Mouse (Mus musculus) heart, embryonic 11.5 days (tissue): ENCODE data around the gene A730049H05Rik. TPM values are rescaled to one million over a fixed set of nuclear protein-coding genes. Genes with fewer than 3 reads are reported as not detected.

Experiments
- ATAC-seq: fragments of 200-750 bp; cut with Nextera tagmentation; replicated peaks from 2 replicates; pipeline ENCODE4 v1.8.0; 2017; ENCODE audit warnings: moderate library complexity; ENCODE audit not compliant: insufficient number of reproducible peaks, low FRiP score, low TSS enrichment
- H3K27ac ChIP-seq: fragments of 300-500 bp; sonication (generic); 2 replicates; pipeline ENCODE4 v1.5.1; 2014; ENCODE audit warnings: mild to moderate bottlenecking, low read depth, low read length
- H3K27me3 ChIP-seq: fragments of 300-500 bp; sonication (generic); 2 replicates; pipeline ENCODE4 v1.6.1; 2014; ENCODE audit warnings: mild to moderate bottlenecking, low read length, mixed read lengths; ENCODE audit not compliant: control insufficient read depth, insufficient read depth
- H3K36me3 ChIP-seq: fragments of 300-500 bp; sonication (generic); 2 replicates; pipeline ENCODE4 v1.6.1; 2014; ENCODE audit warnings: mild to moderate bottlenecking, low read length, moderate library complexity, mixed read lengths; ENCODE audit not compliant: control insufficient read depth, insufficient read depth
- H3K4me1 ChIP-seq: fragments of 300-500 bp; sonication (generic); 2 replicates; pipeline ENCODE4 v1.6.1; 2014; ENCODE audit warnings: low read length; ENCODE audit not compliant: control insufficient read depth, insufficient read depth
- H3K4me2 ChIP-seq: fragments of 300-500 bp; sonication (generic); 2 replicates; pipeline ENCODE4 v1.6.1; 2014; ENCODE audit warnings: mild to moderate bottlenecking, moderate library complexity
- H3K4me3 ChIP-seq: fragments of 300-500 bp; sonication (generic); 2 replicates; pipeline ENCODE4 v1.5.1; 2014; ENCODE audit warnings: low read depth, low read length
- H3K9ac ChIP-seq: fragments of 300-500 bp; sonication (generic); 2 replicates; pipeline ENCODE4 v1.6.1; 2014; ENCODE audit warnings: mild to moderate bottlenecking, low read depth, low read length, moderate library complexity
- H3K9me3 ChIP-seq: fragments of 300-500 bp; sonication (generic); replicated peaks from 2 replicates; pipeline ENCODE4 v1.6.1; 2016; ENCODE audit warnings: low read length; ENCODE audit not compliant: control insufficient read depth
- WGBS: fragments of 180-500 bp; shearing (Covaris S2); extraction: QIAGEN DNeasy Blood & Tissue Kit; methylation state at CpG from one replicate; pipeline ENCODE4 v1.1.7; 2014; ENCODE audit not compliant: insufficient replicate concordance; 5-methylcytosine and 5-hydroxymethylcytosine counted together
- polyA plus RNA-seq: library from polyadenylated mRNA; unstranded; fragments of >200 nt; fragmentation: Nextera tagmentation; extraction: Ambion mirVana; gene quantifications from 2 replicates; pipeline ENCODE4 v1.2.1, GENCODE M21; 2014

A730049H05Rik gene
- polyA plus RNA-seq, 1 experiment from 2014 or later, result 3.1 TPM

DNA sequence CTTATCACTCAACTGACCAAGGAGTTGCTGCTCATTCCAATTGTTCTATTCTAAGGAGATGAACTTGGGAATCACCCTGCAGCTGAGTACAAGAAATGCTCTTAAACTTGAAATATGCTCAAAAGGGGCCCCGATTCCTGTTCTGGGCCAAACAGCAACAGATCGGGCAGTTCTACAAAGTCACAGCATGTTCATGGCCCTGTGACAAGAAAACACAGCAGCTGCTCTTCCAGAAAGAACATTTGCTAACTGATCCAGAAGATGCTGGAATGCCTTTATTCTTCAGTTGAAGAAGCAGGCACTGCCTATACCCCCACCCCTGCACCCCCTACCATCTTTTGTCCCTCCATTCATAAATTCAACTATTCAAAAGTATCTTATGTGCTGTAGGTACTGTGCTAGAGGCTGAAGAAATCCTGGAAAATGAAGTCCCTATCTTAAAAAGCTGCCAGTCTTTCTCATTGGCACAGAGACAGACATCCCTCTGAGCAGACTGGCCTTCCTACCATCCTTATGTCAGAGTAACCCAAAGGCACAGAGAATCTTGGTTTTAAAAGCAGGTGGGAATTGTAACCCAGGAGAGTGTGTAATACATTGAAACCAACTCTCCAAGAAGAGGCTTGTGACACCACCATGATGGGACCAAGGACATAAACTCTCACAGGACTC is 3.4 kb upstream of the A730049H05Rik start:
- Histone ChIP-seq H3K9ac (no peak overlapping the region), H3K36me3 (peaks cover 3% of the 10 kb centered on the region; the same call in 1 of the 2 replicates), H3K4me3 (no peak overlapping the region), H3K4me2 (no peak overlapping the region), H3K4me1 (peaks cover 23% of the 10 kb centered on the region), H3K27me3 (no peaks in the 10 kb centered on the region), H3K27ac (no peak overlapping the region), H3K9me3 (no peaks in the 10 kb centered on the region)
- ATAC-seq, result no peak
- 55% methylated on average over 2 of the region's 2 CpGs for WGBS

- Histone ChIP-seq H3K4me2 (no peak overlapping the region), H3K9me3 (no peaks in the 10 kb centered on the region), H3K4me3 (no peak overlapping the region), H3K27me3 (no peaks in the 10 kb centered on the region), H3K4me1 (peaks cover 13% of the 10 kb centered on the region), H3K36me3 (no peaks in the 10 kb centered on the region), H3K9ac (no peak overlapping the region), H3K27ac (no peak overlapping the region)
- no peak for ATAC-seq
- 74% methylated on average over 8 of the region's 8 CpGs for WGBS
Observed at GRCm38 (mm10) chr6:92817661-92818060, 1.4 kb downstream of the A730049H05Rik start.

DNA sequence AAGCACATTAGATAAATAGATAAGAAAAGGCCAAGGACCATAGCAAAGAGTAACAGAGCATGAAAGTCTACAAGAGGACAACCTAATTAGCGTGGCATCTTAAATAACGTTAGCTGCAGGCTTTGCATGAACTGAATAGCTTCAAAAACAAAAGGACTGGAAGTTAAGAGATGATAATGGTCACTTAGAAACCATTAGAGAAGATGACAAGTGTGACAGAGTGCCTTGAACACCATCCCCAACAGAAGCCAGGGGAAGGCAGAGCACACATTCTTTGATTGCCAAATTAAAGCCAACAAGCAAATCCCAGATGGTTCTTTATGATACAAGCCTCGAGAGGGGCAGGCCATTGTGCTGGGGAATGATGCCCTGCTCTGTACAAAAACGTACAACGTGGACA is 5.3 kb downstream of the A730049H05Rik start:
- no peaks in the 10 kb centered on the region for H3K9me3 ChIP-seq
- no peak overlapping the region for H3K9ac ChIP-seq
- 72% methylated on average over 5 of the region's 5 CpGs for WGBS
- no peaks in the 10 kb centered on the region for H3K27me3 ChIP-seq
- no peak for ATAC-seq
- no peaks in the 10 kb centered on the region; the same call in 1 of the 2 replicates for H3K36me3 ChIP-seq
- no peak overlapping the region for H3K4me3 ChIP-seq
- H3K4me1 ChIP-seq, result peaks cover 2% of the 10 kb centered on the region
- H3K4me2 ChIP-seq, result no peak overlapping the region
- no peak overlapping the region for H3K27ac ChIP-seq

DNA sequence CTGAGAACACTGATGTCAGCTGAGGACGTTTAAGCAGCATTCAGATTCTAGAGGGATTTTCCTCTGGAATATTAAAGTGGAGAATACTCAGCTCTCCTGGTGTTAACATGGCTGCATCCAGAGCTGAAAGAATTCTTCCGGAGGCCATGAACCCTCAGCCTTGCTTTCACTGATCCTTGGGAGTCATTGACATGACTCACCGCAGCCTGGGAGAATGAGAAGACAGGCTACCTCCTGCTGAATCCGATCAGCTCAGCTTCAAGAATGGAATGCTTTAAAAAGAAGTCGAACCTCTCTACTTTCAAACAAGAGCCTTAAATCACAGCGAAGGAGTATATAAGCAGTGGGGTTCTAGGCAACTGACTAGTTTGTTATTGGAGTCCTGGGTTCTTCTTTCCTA is 5.7 kb downstream of the A730049H05Rik start:
- H3K4me3 ChIP-seq, result no peak overlapping the region
- no peaks in the 10 kb centered on the region for H3K4me1 ChIP-seq
- no peaks in the 10 kb centered on the region; the same call in 1 of the 2 replicates for H3K36me3 ChIP-seq
- H3K9me3 ChIP-seq, result no peaks in the 10 kb centered on the region
- 70% methylated on average over 6 of the region's 6 CpGs for WGBS
- ATAC-seq, result no peak
- no peaks in the 10 kb centered on the region for H3K27me3 ChIP-seq
- H3K9ac ChIP-seq, result no peak overlapping the region
- H3K27ac ChIP-seq, result no peak overlapping the region
- H3K4me2 ChIP-seq, result no peak overlapping the region

- ATAC-seq, result no peak
- Histone ChIP-seq H3K4me3 (no peak overlapping the region), H3K27ac (no peak overlapping the region), H3K4me2 (no peak overlapping the region), H3K27me3 (no peaks in the 10 kb centered on the region), H3K4me1 (peaks cover 7% of the 10 kb centered on the region), H3K9ac (no peak overlapping the region), H3K36me3 (no peaks in the 10 kb centered on the region; the same call in 1 of the 2 replicates), H3K9me3 (no peaks in the 10 kb centered on the region)
- 82% methylated on average over 7 of the region's 7 CpGs for WGBS
Observed at GRCm38 (mm10) chr6:92823991-92824390, 7.7 kb downstream of the A730049H05Rik start.

DNA sequence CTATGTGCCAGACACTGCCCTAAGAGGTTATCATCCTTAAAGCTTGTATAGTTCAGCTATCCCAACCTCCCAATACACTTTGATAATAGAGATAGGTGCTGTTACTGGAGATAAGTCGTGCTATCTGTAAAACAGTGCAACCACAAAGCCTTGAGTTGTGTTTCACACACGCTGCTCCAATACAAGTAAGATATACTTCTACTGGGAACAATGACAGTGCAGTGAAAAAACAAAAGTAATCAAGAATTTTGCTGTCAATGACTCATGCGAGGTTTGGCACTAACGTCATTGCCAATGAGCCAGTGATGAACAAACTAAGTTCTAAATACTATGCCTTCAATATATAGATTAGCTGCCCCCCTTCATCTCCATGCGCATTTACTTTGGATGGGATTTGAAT is 10.3 kb downstream of the A730049H05Rik start:
- WGBS, result 58% methylated on average over 5 of the region's 5 CpGs
- no peak overlapping the region for H3K4me3 ChIP-seq
- no peak for ATAC-seq
- no peak overlapping the region for H3K27ac ChIP-seq
- no peak overlapping the region for H3K4me2 ChIP-seq
- H3K36me3 ChIP-seq, result no peaks in the 10 kb centered on the region; the same call in 1 of the 2 replicates
- H3K27me3 ChIP-seq, result no peaks in the 10 kb centered on the region
- H3K9ac ChIP-seq, result no peak overlapping the region
- no peaks in the 10 kb centered on the region for H3K9me3 ChIP-seq
- peaks cover 7% of the 10 kb centered on the region for H3K4me1 ChIP-seq

GRCm38 (mm10) chr6:92827360-92827759 is 11.1 kb downstream of the A730049H05Rik start:
- no peaks in the 10 kb centered on the region for H3K27me3 ChIP-seq
- H3K9ac ChIP-seq, result no peak overlapping the region
- H3K9me3 ChIP-seq, result no peaks in the 10 kb centered on the region
- H3K4me3 ChIP-seq, result no peak overlapping the region
- no peaks in the 10 kb centered on the region; the same call in 1 of the 2 replicates for H3K36me3 ChIP-seq
- no peak overlapping the region for H3K27ac ChIP-seq
- no peak for ATAC-seq
- H3K4me1 ChIP-seq, result peaks cover 7% of the 10 kb centered on the region
- H3K4me2 ChIP-seq, result no peak overlapping the region; the same call in 1 of the 2 replicates
- WGBS, result 28% methylated on average over 5 of the region's 5 CpGs

DNA sequence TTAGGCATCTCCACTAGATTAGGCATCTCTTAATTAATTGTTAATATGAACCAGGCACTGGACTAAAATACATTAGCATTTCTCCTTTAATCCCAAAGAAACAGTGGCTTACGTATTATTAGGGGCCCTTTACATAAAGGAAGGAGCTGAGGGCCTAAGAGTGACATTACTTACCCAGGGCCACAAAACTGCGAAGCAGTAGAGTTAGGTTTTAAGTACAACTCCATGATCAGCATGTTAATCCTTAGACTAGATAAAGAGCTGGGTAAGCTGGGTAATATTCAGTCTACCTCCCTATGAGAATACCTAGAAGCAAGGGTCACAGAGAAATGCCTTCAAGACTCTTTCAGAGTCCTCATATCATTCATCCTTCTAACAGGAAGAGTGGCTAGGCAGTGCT is 12.9 kb downstream of the A730049H05Rik start:
- H3K4me3 ChIP-seq, result no peak overlapping the region
- no peaks in the 10 kb centered on the region for H3K27me3 ChIP-seq
- no peak for ATAC-seq
- no peak overlapping the region for H3K27ac ChIP-seq
- no peak overlapping the region for H3K9ac ChIP-seq
- peaks cover 7% of the 10 kb centered on the region for H3K4me1 ChIP-seq
- H3K4me2 ChIP-seq, result no peak overlapping the region
- H3K9me3 ChIP-seq, result no peaks in the 10 kb centered on the region
- WGBS, result 80% methylated on average over 2 of the region's 2 CpGs
- H3K36me3 ChIP-seq, result no peaks in the 10 kb centered on the region; the same call in 1 of the 2 replicates

DNA sequence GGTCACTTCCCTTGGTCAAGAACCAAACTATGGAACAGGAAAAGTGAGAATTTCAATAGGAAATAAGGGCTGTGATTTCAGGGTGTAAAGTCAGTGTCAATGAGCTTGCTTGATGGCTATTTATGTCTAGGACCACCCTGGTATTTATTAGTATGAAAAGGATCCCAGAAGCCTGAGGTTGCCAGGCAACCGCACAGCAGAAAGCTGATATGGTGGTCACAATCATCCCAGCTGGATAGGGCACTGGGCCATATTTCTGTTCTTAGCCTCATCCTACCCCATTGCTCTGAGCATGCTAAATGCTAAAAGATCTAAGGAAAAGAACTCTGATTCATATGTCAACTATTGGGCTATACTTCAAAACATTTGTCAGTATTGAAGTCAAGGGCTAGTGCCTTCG is 14.8 kb downstream of the A730049H05Rik start:
- 91% methylated on average over 2 of the region's 2 CpGs for WGBS

More for the DNA sequence above, 14.8 kb downstream of the A730049H05Rik start:
- H3K27me3 ChIP-seq, result no peaks in the 10 kb centered on the region
- H3K9me3 ChIP-seq, result no peaks in the 10 kb centered on the region
- ATAC-seq, result no peak
- peaks cover 13% of the 10 kb centered on the region for H3K4me1 ChIP-seq
- H3K36me3 ChIP-seq, result no peaks in the 10 kb centered on the region
- no peak overlapping the region for H3K4me2 ChIP-seq
- no peak overlapping the region for H3K27ac ChIP-seq
- H3K9ac ChIP-seq, result no peak overlapping the region
- H3K4me3 ChIP-seq, result no peak overlapping the region
